In genomic region chr10:75942736-75943477, GRCm38 (mm10) we compare ENCODE assay signal across 18 mouse cellular contexts. TPM values are rescaled to one million over a fixed set of nuclear protein-coding genes. Genes with fewer than 3 reads are reported as not detected.
DNase-seq lines count a peak whose midpoint lies in the region; ATAC-seq and TF ChIP-seq lines count a peak whose summit lies in the region.
"Had no signal": no experiment of that assay in that cellular context is flagged by ENCODE, and none has a peak within 500 bp of the region (broad histone marks: within the 10 kb centered on the region; RNA-seq: fewer than 3 reads in every experiment).

Gene Vpreb3, plus strand, starts transcription at chr10:75943057.

- H3K9ac ChIP-seq in liver, postnatal 0 days (replicated peaks), result no peak within 1 kb of the TSS
- H3K9ac ChIP-seq in liver, embryonic 11.5 days (ENCODE audit: low read depth, low read length), result no peak within 1 kb of the TSS
- H3K9ac ChIP-seq: embryonic facial prominence, embryonic 13.5 days; heart, embryonic 13.5 days; neural tube, embryonic 12.5 days had no signal

- H3K4me1 ChIP-seq in liver, postnatal 0 days (ENCODE audit: insufficient read depth), result peaks cover 22% of the 10 kb centered on the region
- peaks cover 22% of the 10 kb centered on the region for H3K4me1 ChIP-seq in liver, embryonic 11.5 days (replicated peaks; ENCODE audit: control insufficient read depth, insufficient read depth, low read length)
- H3K4me1 ChIP-seq in brown adipose tissue, adult 24 weeks (ENCODE audit: control insufficient read depth, insufficient read depth, insufficient read length, low read length), result peaks cover 5% of the 10 kb centered on the region; the same call in 1 of the 2 replicates
- H3K4me1 ChIP-seq: embryonic facial prominence, embryonic 13.5 days had no signal

- H3K4me3 ChIP-seq in gastrocnemius, adult 2 months, result no peak within 1 kb of the TSS
- H3K4me3 ChIP-seq in liver, postnatal 0 days (ENCODE audit: low read depth, low read length), result no peak within 1 kb of the TSS
- H3K4me3 ChIP-seq in liver, embryonic 11.5 days (ENCODE audit: low read depth, low read length), result no peak within 1 kb of the TSS
- H3K4me3 ChIP-seq in brown adipose tissue, adult 24 weeks (ENCODE audit: insufficient read depth, low read depth, low read length), result no peak within 1 kb of the TSS
- H3K4me3 ChIP-seq: embryonic facial prominence, embryonic 13.5 days; heart, embryonic 13.5 days; neural tube, embryonic 12.5 days had no signal

- peak within 1 kb of the TSS; percentile 58 for H3K27ac ChIP-seq in gastrocnemius, adult 2 months
- H3K27ac ChIP-seq in liver, postnatal 0 days (ENCODE audit: low read depth), result no peak within 1 kb of the TSS
- H3K27ac ChIP-seq in liver, embryonic 11.5 days (ENCODE audit: low read depth, low read length), result no peak within 1 kb of the TSS
- peak within 1 kb of the TSS; percentile 59; the same call in 1 of the 2 replicates for H3K27ac ChIP-seq in brown adipose tissue, adult 24 weeks (replicated peaks; ENCODE audit: low read depth, low read length)
- H3K27ac ChIP-seq: embryonic facial prominence, embryonic 13.5 days; heart, embryonic 13.5 days; macrophage had no signal

- ATAC-seq in liver, postnatal 0 days, result no peak
- ATAC-seq in liver, embryonic 11.5 days (replicated peaks; ENCODE audit: low FRiP score), result no peak
- peak; percentile 46 for ATAC-seq in megakaryocyte progenitor cell, adult 5-6 weeks (replicated peaks; ENCODE audit: poor library complexity)
- ATAC-seq in megakaryocyte, adult 5-6 weeks (ENCODE audit: poor library complexity, severe bottlenecking), result no peak

- H3K27me3 ChIP-seq in liver, postnatal 0 days (ENCODE audit: insufficient read depth, low read length), result no peaks in the 10 kb centered on the region
- H3K27me3 ChIP-seq in liver, embryonic 11.5 days (replicated peaks; ENCODE audit: control insufficient read depth, insufficient read depth, low read length), result no peaks in the 10 kb centered on the region
- H3K27me3 ChIP-seq: heart, embryonic 13.5 days had no signal

- peaks cover 2% of the 10 kb centered on the region; the same call in 1 of the 2 replicates for H3K36me3 ChIP-seq in liver, postnatal 0 days (replicated peaks; ENCODE audit: insufficient read depth, low read length)
- no peaks in the 10 kb centered on the region for H3K36me3 ChIP-seq in liver, embryonic 11.5 days (ENCODE audit: control insufficient read depth, insufficient read depth, low read length)
- H3K36me3 ChIP-seq: embryonic facial prominence, embryonic 13.5 days; neural tube, embryonic 12.5 days had no signal

- H3K4me2 ChIP-seq in liver, postnatal 0 days (ENCODE audit: low read depth, low read length), result no peak within 1 kb of the TSS
- no peak within 1 kb of the TSS for H3K4me2 ChIP-seq in liver, embryonic 11.5 days
- H3K4me2 ChIP-seq: embryonic facial prominence, embryonic 13.5 days; heart, embryonic 13.5 days; neural tube, embryonic 12.5 days had no signal

- no peak for TF ChIP-seq CTCF in gastrocnemius, adult 2 months (IDR thresholded peaks at IDR 0.05)
- TF ChIP-seq CTCF in liver, postnatal 0 days (IDR thresholded peaks at IDR 0.05; ENCODE audit: low read depth), result no peak

- intact Hi-C loops in gastrocnemius, adult 2 months (cut with DNase I), result no loop called here
- intact Hi-C loops in gastrocnemius, postnatal 14 days (cut with DNase I; ENCODE audit: low total_unique reads), result no loop called here

- no peak for DNase-seq in gastrocnemius, adult 2 months
- DNase-seq in gastrocnemius, postnatal 14 days, result no peak
- DNase-seq in liver, postnatal 0 days, result no peak
- DNase-seq in liver, embryonic 11.5 days (ENCODE audit: low spot score), result no peak
- no peak for DNase-seq in cerebellum, adult 11 months
- DNase-seq: adrenal gland, adult 2 months; cerebellum, adult 8-10 months; kidney, postnatal 14 days; right cerebral cortex, postnatal 4 days had no signal

- 63% methylated on average over 15 of the region's 15 CpGs for WGBS in liver, postnatal 0 days (ENCODE audit: insufficient replicate concordance)
- WGBS in liver, embryonic 11.5 days, result 71% methylated on average over 15 of the region's 15 CpGs

- TF ChIP-seq EP300 in liver, postnatal 0 days (IDR thresholded peaks at IDR 0.05; ENCODE audit: low read depth), result no peak

- no peaks in the 10 kb centered on the region for H3K9me3 ChIP-seq in liver, postnatal 0 days (ENCODE audit: low read length)
- H3K9me3 ChIP-seq in liver, embryonic 11.5 days (ENCODE audit: control insufficient read depth, low read length), result no peaks in the 10 kb centered on the region
- H3K9me3 ChIP-seq: embryonic facial prominence, embryonic 13.5 days; heart, embryonic 13.5 days; neural tube, embryonic 12.5 days had no signal

RNA-seq across cellular contexts. Expression of gene Vpreb3, which starts in this region (rescaled TPM):
- not detected for total RNA-seq in gastrocnemius, adult 2 months (2021)
- not detected for total RNA-seq in gastrocnemius, postnatal 14 days (2021)
- 61.6 and 65.5 TPM in 2 replicates for polyA plus RNA-seq in liver, postnatal 0 days (2015; fragmentation: Nextera tagmentation; extraction: Ambion mirVana)
- 0.52 and 0.96 TPM in 2 replicates for polyA plus RNA-seq in liver, embryonic 11.5 days (2014; fragmentation: Nextera tagmentation; extraction: Ambion mirVana)
- not detected in 2 replicates for polyA plus RNA-seq in brown adipose tissue, adult 24 weeks (2012; ENCODE audit: insufficient read depth, insufficient read length, missing spikeins)
- 1.5 TPM in 1 of 2 replicates, not detected in the other for total RNA-seq in megakaryocyte progenitor cell, adult 5-6 weeks (2015)
- not detected in 2 replicates for total RNA-seq in megakaryocyte progenitor cell, adult 5-6 weeks (2017)
- 0.48 TPM in 1 of 2 replicates, not detected in the other for total RNA-seq in megakaryocyte, adult 5-6 weeks (2015)
- not detected in 2 replicates for total RNA-seq in megakaryocyte, adult 5-6 weeks (2017)
- total RNA-seq: adrenal gland, adult 2 months; left cerebral cortex, postnatal 10 days had no signal
- polyA plus RNA-seq: frontal cortex, adult 2 months; macrophage had no signal

Comparison
In these comparisons a context has a peak if more than half of its experiments do, and no peak if none do; other contexts are left out.
1. RNA of gene Vpreb3 (polyA plus RNA-seq): 61.6 to 65.5 TPM in liver, postnatal 0 days; 0.52 to 0.96 TPM in liver, embryonic 11.5 days and not detected in brown adipose tissue, adult 24 weeks; every median in the first group is over 10 times any median in the second.
2. H3K27ac ChIP-seq: peak in gastrocnemius, adult 2 months (single experiment) and brown adipose tissue, adult 24 weeks (single experiment); none in liver, postnatal 0 days (single experiment) and liver, embryonic 11.5 days (single experiment).